Mouse (Mus musculus): ENCODE measurements around the gene Ttc4. TPM values are rescaled to one million over a fixed set of nuclear protein-coding genes. Genes with fewer than 3 reads are reported as not detected.

Ttc4 gene
- 66.8 TPM for polyA plus RNA-seq (2015; fragmentation: Illumina TruSeq; extraction: RNeasy Lipid Tissue Mini Kit (QIAGEN cat#74804); ENCODE audit: insufficient read depth, low replicate concordance)

GRCm38 (mm10) chr4:106678442-106679118, at the start of gene Ttc4:
Gene Ttc4 (minus strand): TSS chr4:106678944.

GRCm38 (mm10) chr4:106650833-106651527, 27.8 kb downstream of the Ttc4 start, which contains the start of gene Pars2:
Gene Pars2 (plus strand): TSS chr4:106651069.

GRCm38 (mm10) chr4:106622030-106622493, 56.7 kb downstream of the Ttc4 start, which contains the start of gene Ttc22:
Gene Ttc22 (plus strand): TSS chr4:106622432.

GRCm38 (mm10) chr4:106617056-106617455, 61.7 kb downstream of the Ttc4 start, which contains the start of gene Lexm:
Gene Lexm (minus strand): TSS chr4:106617241.

Other genes with a start within 250 kb of the Ttc4 start
- gene Pcsk9, start 214.6 kb downstream of the Ttc4 start, polyA plus RNA-seq (2015; fragmentation: Illumina TruSeq; extraction: RNeasy Lipid Tissue Mini Kit (QIAGEN cat#74804); ENCODE audit: insufficient read depth, low replicate concordance), result not detected
- not detected for gene Bsnd, start 186.7 kb downstream of the Ttc4 start, polyA plus RNA-seq (2015; fragmentation: Illumina TruSeq; extraction: RNeasy Lipid Tissue Mini Kit (QIAGEN cat#74804); ENCODE audit: insufficient read depth, low replicate concordance)
- 8.1 TPM for gene Dhcr24, start 117.9 kb downstream of the Ttc4 start, polyA plus RNA-seq (2015; fragmentation: Illumina TruSeq; extraction: RNeasy Lipid Tissue Mini Kit (QIAGEN cat#74804); ENCODE audit: insufficient read depth, low replicate concordance)
- not detected for gene Lexm, start 61.7 kb downstream of the Ttc4 start, polyA plus RNA-seq (2015; fragmentation: Illumina TruSeq; extraction: RNeasy Lipid Tissue Mini Kit (QIAGEN cat#74804); ENCODE audit: insufficient read depth, low replicate concordance)
- gene Ttc22, start 56.5 kb downstream of the Ttc4 start, polyA plus RNA-seq (2015; fragmentation: Illumina TruSeq; extraction: RNeasy Lipid Tissue Mini Kit (QIAGEN cat#74804); ENCODE audit: insufficient read depth, low replicate concordance), result not detected
- 5.8 TPM for gene Pars2, start 27.9 kb downstream of the Ttc4 start, polyA plus RNA-seq (2015; fragmentation: Illumina TruSeq; extraction: RNeasy Lipid Tissue Mini Kit (QIAGEN cat#74804); ENCODE audit: insufficient read depth, low replicate concordance)
- gene Mroh7, start 52.0 kb upstream of the Ttc4 start, polyA plus RNA-seq (2015; fragmentation: Illumina TruSeq; extraction: RNeasy Lipid Tissue Mini Kit (QIAGEN cat#74804); ENCODE audit: insufficient read depth, low replicate concordance), result 0.90 TPM
- 0.90 TPM for gene Fam151a, start 54.9 kb upstream of the Ttc4 start, polyA plus RNA-seq (2015; fragmentation: Illumina TruSeq; extraction: RNeasy Lipid Tissue Mini Kit (QIAGEN cat#74804); ENCODE audit: insufficient read depth, low replicate concordance)
- 6.0 TPM for gene Acot11, start 126.1 kb upstream of the Ttc4 start, polyA plus RNA-seq (2015; fragmentation: Illumina TruSeq; extraction: RNeasy Lipid Tissue Mini Kit (QIAGEN cat#74804); ENCODE audit: insufficient read depth, low replicate concordance)
- gene Ssbp3, start 231.8 kb upstream of the Ttc4 start, polyA plus RNA-seq (2015; fragmentation: Illumina TruSeq; extraction: RNeasy Lipid Tissue Mini Kit (QIAGEN cat#74804); ENCODE audit: insufficient read depth, low replicate concordance), result 32.6 TPM

All from spleen, adult 10 weeks (tissue).